Mouse (Mus musculus): ENCODE results near the gene Olfr609. TPM values are rescaled to one million over a fixed set of nuclear protein-coding genes. Genes with fewer than 3 reads are reported as not detected.

Gene Olfr609
- polyA plus RNA-seq, 1 experiment from 2014 or later: not detected

Other genes with a start within 250 kb of the Olfr609 start
- not detected in 2 replicates for gene Usp17ld, start 245.6 kb downstream of the Olfr609 start, polyA plus RNA-seq (2014; fragmentation: Nextera tagmentation; extraction: Ambion mirVana)
- gene Olfr596, start 192.4 kb downstream of the Olfr609 start, polyA plus RNA-seq (2014; fragmentation: Nextera tagmentation; extraction: Ambion mirVana): not detected in 2 replicates
- not detected in 2 replicates for gene Olfr597, start 181.7 kb downstream of the Olfr609 start, polyA plus RNA-seq (2014; fragmentation: Nextera tagmentation; extraction: Ambion mirVana)
- gene Olfr598, start 174.5 kb downstream of the Olfr609 start, polyA plus RNA-seq (2014; fragmentation: Nextera tagmentation; extraction: Ambion mirVana): not detected in 2 replicates
- not detected in 2 replicates for gene Olfr599, start 162.1 kb downstream of the Olfr609 start, polyA plus RNA-seq (2014; fragmentation: Nextera tagmentation; extraction: Ambion mirVana)
- gene Olfr600, start 148.4 kb downstream of the Olfr609 start, polyA plus RNA-seq (2014; fragmentation: Nextera tagmentation; extraction: Ambion mirVana): not detected in 2 replicates
- gene Olfr601, start 135.4 kb downstream of the Olfr609 start, polyA plus RNA-seq (2014; fragmentation: Nextera tagmentation; extraction: Ambion mirVana): not detected in 2 replicates
- gene Olfr603, start 111.9 kb downstream of the Olfr609 start, polyA plus RNA-seq (2014; fragmentation: Nextera tagmentation; extraction: Ambion mirVana): not detected in 2 replicates
- gene Usp17lc, start 83.0 kb downstream of the Olfr609 start, polyA plus RNA-seq (2014; fragmentation: Nextera tagmentation; extraction: Ambion mirVana): not detected in 2 replicates
- not detected in 2 replicates for gene Olfr605, start 52.6 kb downstream of the Olfr609 start, polyA plus RNA-seq (2014; fragmentation: Nextera tagmentation; extraction: Ambion mirVana)
- not detected in 2 replicates for gene Olfr606, start 49.0 kb downstream of the Olfr609 start, polyA plus RNA-seq (2014; fragmentation: Nextera tagmentation; extraction: Ambion mirVana)
- gene Olfr607, start 33.9 kb downstream of the Olfr609 start, polyA plus RNA-seq (2014; fragmentation: Nextera tagmentation; extraction: Ambion mirVana): not detected in 2 replicates
- gene Olfr608, start 28.2 kb downstream of the Olfr609 start, polyA plus RNA-seq (2014; fragmentation: Nextera tagmentation; extraction: Ambion mirVana): not detected in 2 replicates
- gene Olfr610, start 14.1 kb upstream of the Olfr609 start, polyA plus RNA-seq (2014; fragmentation: Nextera tagmentation; extraction: Ambion mirVana): not detected in 2 replicates
- gene Olfr611, start 22.8 kb upstream of the Olfr609 start, polyA plus RNA-seq (2014; fragmentation: Nextera tagmentation; extraction: Ambion mirVana): not detected in 2 replicates
- gene Olfr612, start 44.7 kb upstream of the Olfr609 start, polyA plus RNA-seq (2014; fragmentation: Nextera tagmentation; extraction: Ambion mirVana): not detected in 2 replicates
- gene Olfr613, start 50.0 kb upstream of the Olfr609 start, polyA plus RNA-seq (2014; fragmentation: Nextera tagmentation; extraction: Ambion mirVana): not detected in 2 replicates
- not detected in 2 replicates for gene Olfr615, start 58.0 kb upstream of the Olfr609 start, polyA plus RNA-seq (2014; fragmentation: Nextera tagmentation; extraction: Ambion mirVana)
- not detected in 2 replicates for gene Olfr616, start 71.1 kb upstream of the Olfr609 start, polyA plus RNA-seq (2014; fragmentation: Nextera tagmentation; extraction: Ambion mirVana)
- not detected in 2 replicates for gene Olfr617, start 75.0 kb upstream of the Olfr609 start, polyA plus RNA-seq (2014; fragmentation: Nextera tagmentation; extraction: Ambion mirVana)
- gene Olfr618, start 92.0 kb upstream of the Olfr609 start, polyA plus RNA-seq (2014; fragmentation: Nextera tagmentation; extraction: Ambion mirVana): not detected in 2 replicates
- gene Olfr619, start 102.5 kb upstream of the Olfr609 start, polyA plus RNA-seq (2014; fragmentation: Nextera tagmentation; extraction: Ambion mirVana): not detected in 2 replicates
- gene Olfr620, start 114.5 kb upstream of the Olfr609 start, polyA plus RNA-seq (2014; fragmentation: Nextera tagmentation; extraction: Ambion mirVana): not detected in 2 replicates
- gene Olfr622, start 144.6 kb upstream of the Olfr609 start, polyA plus RNA-seq (2014; fragmentation: Nextera tagmentation; extraction: Ambion mirVana): not detected in 2 replicates
- not detected in 2 replicates for gene Olfr623, start 165.6 kb upstream of the Olfr609 start, polyA plus RNA-seq (2014; fragmentation: Nextera tagmentation; extraction: Ambion mirVana)
- gene Olfr624, start 173.1 kb upstream of the Olfr609 start, polyA plus RNA-seq (2014; fragmentation: Nextera tagmentation; extraction: Ambion mirVana): 0.04 TPM in 1 of 2 replicates, not detected in the other
- not detected in 2 replicates for gene Olfr625-ps1, start 184.7 kb upstream of the Olfr609 start, polyA plus RNA-seq (2014; fragmentation: Nextera tagmentation; extraction: Ambion mirVana)
- gene Olfr243, start 216.6 kb upstream of the Olfr609 start, polyA plus RNA-seq (2014; fragmentation: Nextera tagmentation; extraction: Ambion mirVana): not detected in 2 replicates
- not detected in 2 replicates for gene Olfr628, start 232.3 kb upstream of the Olfr609 start, polyA plus RNA-seq (2014; fragmentation: Nextera tagmentation; extraction: Ambion mirVana)
- gene Olfr629, start 246.9 kb upstream of the Olfr609 start, polyA plus RNA-seq (2014; fragmentation: Nextera tagmentation; extraction: Ambion mirVana): not detected in 2 replicates

Data from kidney, embryonic 14.5 days (tissue).